Mouse (Mus musculus) hematopoietic stem cell, adult 5-6 weeks (primary cell): ENCODE data around the gene Txnrd1. TPM values are rescaled to one million over a fixed set of nuclear protein-coding genes. Genes with fewer than 3 reads are reported as not detected.
A peak's percentile ranks its signal among the peaks of the same experiment; 100 is the strongest.

Experiments
- ATAC-seq, 2 experiments: fragments of 125-278 bp in 1 of 2; replicated peaks in 1 of 2; 2 replicates each; pipeline ENCODE4 v1.8.0; 2016 to 2017; ENCODE audit warnings: inconsistent platforms in 2 of 2, mild to moderate bottlenecking in 2 of 2, moderate number of reproducible peaks in 2 of 2, low read depth in 1 of 2, moderate TSS enrichment in 1 of 2; ENCODE audit not compliant: low FRiP score in 2 of 2, poor library complexity in 2 of 2, severe bottlenecking in 2 of 2, insufficient read depth in 1 of 2, low TSS enrichment in 1 of 2
- total RNA-seq: library from RNA; stranded (forward); fragments of 172-1452, 232-1000 nt; gene quantifications from 2 replicates; pipeline ENCODE4 v1.2.3, GENCODE M21; 2017

The Txnrd1 gene
- total RNA-seq, 1 experiment from 2014 or later, result 189 TPM

GRCm38 (mm10) chr10:82858032-82858680, 24.4 kb downstream of the Txnrd1 start:
- no peak for ATAC-seq

DNA sequence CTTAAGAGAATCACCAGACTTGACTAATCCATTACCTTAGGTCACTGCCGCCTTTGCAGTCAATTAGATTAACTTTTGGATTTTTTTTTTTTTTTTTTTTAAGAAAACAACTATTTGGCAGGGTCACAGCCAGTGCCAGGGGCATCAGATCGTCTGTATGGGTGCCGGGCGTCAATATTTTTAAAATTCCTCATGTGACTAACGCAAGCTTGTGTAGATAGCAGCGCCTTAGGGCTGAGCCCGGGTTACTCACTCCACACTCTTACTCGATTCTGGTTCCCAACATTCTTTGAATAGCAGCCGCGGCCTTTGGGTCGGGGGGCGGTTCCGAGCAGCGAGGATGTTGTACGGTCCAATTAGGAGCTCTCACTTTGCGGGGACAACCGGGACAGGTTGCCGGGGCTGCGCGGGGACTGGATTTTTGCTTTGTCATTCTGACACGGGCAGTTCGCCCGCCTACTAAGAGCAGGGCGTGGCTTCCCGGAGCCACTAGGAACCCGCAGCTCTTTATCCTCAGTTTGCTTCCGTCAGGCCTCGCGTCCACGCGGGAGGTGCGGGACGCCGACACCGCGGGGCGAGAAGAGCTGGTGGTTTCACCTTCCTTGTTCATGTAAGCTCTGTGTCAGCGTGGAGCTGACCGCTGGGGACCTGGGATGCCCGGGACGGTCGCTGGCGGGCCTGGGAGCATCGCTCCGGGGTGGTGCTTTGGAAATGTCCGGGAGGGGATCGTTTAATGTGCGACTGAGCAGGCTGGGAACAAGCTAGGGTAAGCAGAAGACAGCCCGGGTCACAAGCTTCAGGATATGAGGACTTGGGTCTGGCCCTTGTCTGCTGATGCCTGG, 25.2 kb downstream of the Txnrd1 start:
- peak; percentile 83 to 85 for ATAC-seq

DNA sequence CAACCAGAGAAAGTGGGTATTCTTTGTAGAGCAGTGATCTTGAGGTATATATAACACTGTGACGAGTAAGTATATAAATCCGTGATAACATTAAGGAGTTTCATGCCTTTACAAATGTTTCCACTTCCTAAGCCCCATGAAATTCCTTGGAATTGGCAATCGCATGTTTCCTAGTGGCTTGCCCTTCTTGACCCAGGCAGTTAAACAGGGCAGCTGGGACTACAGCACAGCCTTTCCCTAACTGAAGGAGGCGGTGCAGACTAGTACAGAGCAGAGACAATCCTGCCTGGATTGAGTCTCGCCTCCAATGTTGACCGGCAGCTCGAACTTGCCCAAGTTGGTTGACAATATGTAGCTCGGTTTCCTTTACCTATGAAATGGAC, 25.8 kb downstream of the Txnrd1 start:
- ATAC-seq, result no peak

GRCm38 (mm10) chr10:82860181-82860928, 26.6 kb downstream of the Txnrd1 start:
- peak; percentile 25 to 31 for ATAC-seq

DNA sequence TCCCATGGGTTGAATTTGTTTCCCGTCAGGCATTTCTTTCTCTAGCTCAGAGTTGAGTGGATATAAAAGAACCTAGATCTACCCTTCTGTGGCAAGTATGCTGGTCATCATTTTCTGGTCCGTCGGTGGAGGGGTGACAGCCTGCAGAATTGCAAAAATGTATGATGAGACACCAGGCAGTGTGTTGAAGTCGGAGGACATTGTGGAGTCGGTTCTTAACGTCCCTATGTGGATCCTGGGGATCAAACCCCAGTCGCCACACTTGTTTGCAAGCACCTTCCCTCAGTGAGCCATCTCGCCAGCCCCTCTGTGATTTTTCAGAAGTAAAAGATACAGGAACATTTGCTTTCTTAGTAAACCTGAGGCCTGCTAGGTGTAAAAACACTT, 27.2 kb downstream of the Txnrd1 start:
- ATAC-seq, result no peak

GRCm38 (mm10) chr10:82863106-82863680, 29.4 kb downstream of the Txnrd1 start:
- 0 out of 4 replicates have a peak, but pooled peaks of 1 of the 2 experiments have one; percentile 0 for ATAC-seq

DNA sequence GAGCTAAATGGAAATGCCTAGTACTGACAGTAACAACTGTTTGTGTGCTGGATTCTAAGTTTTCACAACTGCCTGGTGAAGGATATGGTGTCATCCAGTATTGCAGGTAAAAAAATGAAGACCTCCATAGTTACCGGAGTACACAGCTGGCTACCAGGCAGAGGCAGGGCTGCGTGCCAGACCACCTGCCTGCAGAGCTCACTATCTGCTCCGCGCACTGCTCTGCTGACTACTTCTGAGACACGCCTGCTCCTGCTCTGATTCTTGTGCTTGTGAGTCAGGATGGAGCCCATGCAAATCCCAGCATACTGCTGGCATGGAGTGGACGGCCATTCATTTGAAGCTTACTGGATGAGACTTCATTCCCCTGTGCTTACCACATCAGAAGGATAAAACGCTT, 30.1 kb downstream of the Txnrd1 start:
- ATAC-seq, result no peak

DNA sequence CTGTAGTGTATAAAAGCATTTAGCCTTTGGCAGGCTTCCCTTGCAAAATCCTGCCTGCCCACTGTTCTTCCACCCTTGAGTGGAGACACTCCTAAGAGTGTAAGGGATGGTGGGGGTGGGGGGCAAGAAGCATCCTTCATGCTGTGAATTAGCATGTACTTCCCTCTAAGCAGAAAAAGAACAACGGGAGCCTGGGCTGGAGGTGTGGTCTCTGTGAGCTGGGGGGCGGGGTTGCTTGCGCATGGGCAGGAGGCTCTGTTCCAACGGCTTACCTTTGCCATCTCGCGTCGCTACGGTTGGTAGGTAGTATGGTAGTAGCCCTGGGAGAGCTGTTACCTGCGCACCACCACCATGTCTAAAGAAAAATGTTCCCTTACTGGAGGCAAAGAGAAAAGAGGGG, 32.6 kb downstream of the Txnrd1 start, which contains the start of gene Eid3:
Gene Eid3, plus strand, starts transcription at position 271 of the 400 bp plus-strand sequence.
- ATAC-seq, result peak; percentile 66 to 83

DNA sequence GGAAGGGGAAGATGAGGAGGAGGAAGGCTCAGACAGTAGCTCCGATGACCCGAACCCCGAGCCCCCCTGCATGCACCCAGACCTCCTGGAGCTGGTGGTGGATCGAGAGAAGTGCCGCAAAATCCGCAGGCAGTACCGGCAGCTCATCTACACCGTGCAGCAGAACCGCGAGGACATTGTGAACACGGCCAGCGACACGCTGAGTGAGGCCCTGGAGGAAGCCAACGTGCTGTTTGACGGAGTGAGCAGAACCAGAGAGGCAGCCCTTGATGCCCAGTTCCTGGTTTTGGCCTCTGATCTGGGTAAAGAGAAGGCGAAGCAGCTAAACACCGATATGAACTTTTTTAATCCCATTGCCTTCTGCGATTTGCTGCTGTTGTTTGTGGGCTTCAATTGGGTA, 33.1 kb downstream of the Txnrd1 start:
- peak; percentile 43 to 46 for ATAC-seq

DNA sequence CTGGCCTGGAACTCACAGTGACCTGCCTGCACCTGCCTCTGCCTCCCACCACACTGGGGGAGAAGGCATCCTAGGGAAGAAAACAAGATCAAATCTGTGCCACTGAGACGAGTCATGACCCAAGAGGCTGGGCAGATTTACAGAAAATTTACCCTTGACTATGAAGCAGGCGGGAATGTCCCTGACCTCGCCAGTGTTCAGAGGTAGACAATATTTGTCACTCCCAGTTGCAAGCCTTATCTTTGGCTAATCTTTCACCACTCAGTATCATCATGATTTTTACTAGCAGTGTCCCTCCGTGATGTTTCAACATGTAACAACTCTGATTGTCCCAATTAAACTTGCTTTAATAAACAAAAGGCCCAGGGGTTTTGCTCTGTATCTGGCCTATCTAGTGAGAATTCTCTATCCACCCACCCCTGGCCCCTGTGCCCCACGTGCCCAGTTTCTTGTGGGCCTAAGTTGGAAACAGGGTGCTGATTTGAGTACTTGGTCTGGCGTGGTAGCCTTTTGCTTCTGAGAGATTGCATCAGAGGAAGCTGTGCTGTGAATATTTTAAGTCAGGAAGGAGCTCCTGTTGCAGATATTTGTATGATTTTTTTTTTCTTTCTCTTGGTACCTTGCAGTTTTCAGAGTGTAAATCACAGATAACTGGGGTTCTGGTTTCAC, 34.8 kb downstream of the Txnrd1 start:
- no peak for ATAC-seq

GRCm38 (mm10) chr10:82875446-82875845, 41.7 kb downstream of the Txnrd1 start:
- no peak for ATAC-seq

DNA sequence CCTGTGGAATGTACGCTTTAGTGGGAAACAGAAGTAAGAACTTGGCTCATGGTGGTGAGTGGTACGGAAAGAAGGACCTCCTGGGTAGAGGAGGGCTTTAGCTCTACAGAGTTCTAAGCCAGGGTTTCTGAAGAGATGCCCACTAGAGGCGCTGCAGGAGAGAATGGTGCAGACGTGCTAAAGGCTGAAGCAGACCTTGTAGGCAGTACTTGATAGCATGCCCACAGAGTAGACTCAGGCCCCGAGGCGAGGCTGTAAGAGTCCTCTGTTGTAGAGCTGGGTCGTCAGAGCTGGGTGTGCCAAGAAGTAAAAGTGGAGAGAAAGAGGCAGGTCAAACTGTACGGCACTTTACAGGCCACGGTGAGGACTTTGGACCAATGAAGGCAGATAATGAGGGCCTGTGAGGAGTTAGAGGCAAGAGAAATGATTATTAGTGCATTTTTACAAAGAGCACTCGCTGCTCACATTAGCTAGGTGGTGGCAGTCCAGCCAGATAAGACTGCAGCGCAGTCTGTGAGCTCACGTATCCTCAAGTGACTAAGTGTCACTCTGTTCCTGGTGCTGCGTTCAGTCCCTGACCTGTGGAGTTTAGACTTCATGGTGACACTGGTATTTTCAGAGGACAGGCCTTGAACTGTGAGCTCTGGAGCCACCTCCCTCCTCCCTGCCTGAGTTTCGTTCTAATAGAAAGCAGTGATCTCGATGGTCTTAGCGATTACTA, 42.5 kb downstream of the Txnrd1 start:
- peak; percentile 42 to 67; a peak in 1 of 4 replicates for ATAC-seq

DNA sequence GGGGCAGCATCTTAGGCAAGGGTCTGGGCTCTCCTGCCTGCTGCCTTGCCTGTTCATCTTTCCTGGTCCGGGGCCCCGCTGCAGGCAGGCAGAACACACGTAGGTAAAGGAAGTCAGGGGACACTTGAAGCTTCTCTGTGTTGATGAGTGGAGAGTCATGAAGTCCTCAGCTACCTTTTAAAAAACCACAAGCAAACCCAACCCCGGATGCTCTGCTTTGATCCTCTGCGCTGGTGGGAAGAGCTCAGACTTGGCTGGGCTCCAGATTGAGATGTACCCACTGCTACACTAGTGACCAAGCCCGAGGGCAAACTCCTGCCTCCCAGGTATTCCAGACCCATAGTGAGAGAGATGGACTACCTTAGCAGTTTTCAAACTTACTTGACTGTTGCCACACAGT, 53.6 kb downstream of the Txnrd1 start:
- ATAC-seq, result no peak

DNA sequence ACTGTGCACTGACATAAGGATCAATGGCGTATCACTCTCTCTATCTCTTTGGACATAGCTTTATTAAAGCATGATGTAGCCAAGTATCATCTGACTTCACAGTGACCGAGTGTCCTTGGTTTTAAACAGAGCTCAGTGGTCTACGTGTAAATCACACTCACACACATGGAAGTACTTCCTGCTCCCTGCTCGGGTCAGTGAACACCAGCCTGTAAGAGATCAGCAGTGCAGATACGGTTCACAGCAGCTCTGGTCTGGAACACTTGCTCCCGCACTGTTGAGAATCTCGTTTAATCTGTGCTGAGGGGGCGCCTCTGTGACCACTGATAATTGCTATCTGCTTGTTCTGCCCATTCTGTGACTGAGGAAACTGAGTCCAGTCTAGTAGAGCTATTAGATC, 54.8 kb downstream of the Txnrd1 start:
- ATAC-seq, result no peak

DNA sequence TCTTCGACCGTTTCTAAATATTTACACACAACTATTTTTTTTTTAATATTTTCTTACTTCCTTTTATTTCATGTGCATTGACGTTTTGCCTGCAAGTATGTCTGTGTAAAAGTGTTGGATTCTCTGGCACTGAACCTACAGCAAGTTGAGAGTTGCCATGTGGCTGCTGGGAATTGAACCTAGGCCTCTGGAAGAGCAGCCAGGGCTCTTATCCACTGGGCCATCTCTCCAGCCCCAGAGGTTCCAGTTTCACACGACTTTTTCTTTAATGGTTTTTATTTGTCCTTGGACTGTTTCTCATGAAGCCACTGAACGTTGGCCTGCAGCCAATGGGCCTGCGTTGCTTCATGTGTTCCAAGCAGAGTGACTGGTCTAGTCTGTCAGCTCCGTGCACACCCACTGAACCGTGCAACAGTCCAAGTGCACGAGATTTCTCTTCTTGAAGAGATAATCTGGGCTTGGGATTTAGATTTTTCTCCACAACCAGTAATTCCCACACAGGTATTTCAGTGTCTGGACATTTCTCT, 55.8 kb downstream of the Txnrd1 start:
- peak; percentile 50 to 58 for ATAC-seq

DNA sequence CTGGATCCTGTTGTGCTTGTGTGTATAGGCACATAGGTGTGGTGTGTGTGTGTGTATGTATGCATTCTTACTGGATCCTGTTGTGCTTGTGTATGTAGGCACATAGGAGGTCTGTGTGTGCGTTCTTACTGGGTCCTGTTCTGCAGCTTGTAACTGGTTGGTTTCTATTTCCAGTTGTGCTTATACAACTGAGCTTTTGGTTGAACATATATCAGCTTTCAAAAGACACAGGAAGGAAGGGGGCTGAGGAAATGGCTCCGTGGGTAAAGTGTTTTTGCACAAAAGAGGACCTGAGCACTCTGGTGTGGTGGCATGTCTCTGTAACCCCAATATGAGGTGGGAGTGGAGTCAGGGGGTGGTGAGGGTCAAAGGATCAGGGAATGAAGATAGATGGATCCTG, 57.2 kb downstream of the Txnrd1 start:
- ATAC-seq, result peak; percentile 5 to 18; a peak in 1 of 4 replicates
